Mouse (Mus musculus) midbrain, postnatal 0 days (tissue): Measurements from ENCODE around the gene Dcun1d1. TPM values are rescaled to one million over a fixed set of nuclear protein-coding genes. Genes with fewer than 3 reads are reported as not detected.

Experiments
- ATAC-seq: fragments of 200-750 bp; cut with Nextera tagmentation; 2 replicates; pipeline ENCODE4 v1.8.0; 2017; ENCODE audit warnings: moderate number of reproducible peaks, mild to moderate bottlenecking, moderate TSS enrichment, moderate library complexity; ENCODE audit not compliant: low FRiP score
- DNase-seq: peaks from one replicate; pipeline ENCODE4 v3.0.0-alpha.2; 2015; ENCODE audit warnings: low spot score
- H3K27ac ChIP-seq: fragments of 300-500 bp; sonication (generic); 2 replicates; pipeline ENCODE4 v1.5.1; 2014; ENCODE audit warnings: low read depth, mild to moderate bottlenecking, low read length, mixed read lengths
- H3K27me3 ChIP-seq: fragments of 300-500 bp; sonication (generic); 2 replicates; pipeline ENCODE4 v1.6.1; 2014; ENCODE audit warnings: low read length, control low read depth, mixed read lengths; ENCODE audit not compliant: insufficient read depth
- H3K36me3 ChIP-seq: fragments of 300-500 bp; sonication (generic); 2 replicates; pipeline ENCODE4 v1.6.1; 2014; ENCODE audit warnings: low read length, control low read depth, mixed read lengths; ENCODE audit not compliant: insufficient read depth
- H3K4me1 ChIP-seq: fragments of 300-500 bp; sonication (generic); 2 replicates; pipeline ENCODE4 v1.6.1; 2014; ENCODE audit warnings: mild to moderate bottlenecking, control low read depth, antibody characterized with exemption, low read length, mixed read lengths; ENCODE audit not compliant: insufficient read depth
- H3K4me2 ChIP-seq: fragments of 300-500 bp; sonication (generic); 2 replicates; pipeline ENCODE4 v1.6.1; 2014; ENCODE audit warnings: low read depth, mild to moderate bottlenecking, low read length, mixed read lengths; ENCODE audit not compliant: poor library complexity, severe bottlenecking
- H3K4me3 ChIP-seq: fragments of 300-500 bp; sonication (generic); 2 replicates; pipeline ENCODE4 v1.5.1; 2014; ENCODE audit warnings: low read depth, mild to moderate bottlenecking, low read length, moderate library complexity
- H3K9ac ChIP-seq: fragments of 300-500 bp; sonication (generic); replicated peaks from 2 replicates; pipeline ENCODE4 v1.6.1; 2014; ENCODE audit warnings: mild to moderate bottlenecking, low read length, moderate library complexity, mixed read lengths; ENCODE audit not compliant: poor library complexity, severe bottlenecking
- H3K9me3 ChIP-seq: fragments of 300-500 bp; sonication (generic); 2 replicates; pipeline ENCODE4 v1.6.1; 2016; ENCODE audit warnings: low read length, control low read depth
- CTCF ChIP-seq: IDR thresholded peaks from 2 replicates; pipeline ENCODE4 v1.5.1; 2016; ENCODE audit warnings: antibody characterized with exemption, mild to moderate bottlenecking
- WGBS: fragments of 180-500 bp; shearing (Covaris S2); extraction: QIAGEN DNeasy Blood & Tissue Kit; methylation state at CpG from one replicate; pipeline ENCODE4 v1.1.7; 2014; 5-methylcytosine and 5-hydroxymethylcytosine counted together
- polyA plus RNA-seq: library from polyadenylated mRNA; unstranded; fragments of >200 nt; fragmentation: Nextera tagmentation; extraction: Ambion mirVana; gene quantifications from 2 replicates; pipeline ENCODE4 v1.2.1, GENCODE M21; 2015
- total RNA-seq: library from RNA; depleted of rRNA; stranded (reverse); fragments of >200 nt; gene quantifications from 2 replicates; pipeline ENCODE4 v1.2.3, GENCODE M21; 2014

Dcun1d1 gene
- total and polyA plus RNA-seq, 2 experiments from 2014 or later, result 62.0 to 108 TPM

GRCm38 (mm10) chr3:35929406-35929805, 7.8 kb downstream of the Dcun1d1 start:
- H3K9me3 ChIP-seq, result no peaks in the 10 kb centered on the region

GRCm38 (mm10) chr3:35925852-35926251, 11.4 kb downstream of the Dcun1d1 start:
- 90% methylated on average over 2 of the region's 2 CpGs for WGBS
- H3K27me3 ChIP-seq, result no peaks in the 10 kb centered on the region

More at GRCm38 (mm10) chr3:35929406-35929805, 7.8 kb downstream of the Dcun1d1 start:
- TF ChIP-seq CTCF, result no peak
- Histone ChIP-seq H3K27ac (no peak overlapping the region), H3K27me3 (no peaks in the 10 kb centered on the region), H3K9ac (no peak overlapping the region), H3K36me3 (no peaks in the 10 kb centered on the region), H3K4me1 (peaks cover 7% of the 10 kb centered on the region), H3K4me3 (no peak overlapping the region), H3K4me2 (no peak overlapping the region)
- no peak for DNase-seq
- WGBS, result 64% methylated on average over 3 of the region's 3 CpGs
- no peak for ATAC-seq

GRCm38 (mm10) chr3:35924007-35924406, 13.2 kb downstream of the Dcun1d1 start:
- 68% methylated on average over 3 of the region's 3 CpGs for WGBS
- H3K27me3 ChIP-seq, result no peaks in the 10 kb centered on the region
- H3K4me3 ChIP-seq, result no peak overlapping the region
- DNase-seq (no peak), ATAC-seq (no peak)
- no peaks in the 10 kb centered on the region for H3K4me1 ChIP-seq
- H3K27ac ChIP-seq, result no peak overlapping the region
- TF ChIP-seq CTCF, result no peak
- H3K36me3 ChIP-seq, result no peaks in the 10 kb centered on the region
- no peaks in the 10 kb centered on the region for H3K9me3 ChIP-seq
- no peak overlapping the region for H3K4me2 ChIP-seq
- no peak overlapping the region for H3K9ac ChIP-seq

More at GRCm38 (mm10) chr3:35925852-35926251, 11.4 kb downstream of the Dcun1d1 start:
- Histone ChIP-seq H3K4me3 (no peak overlapping the region), H3K9ac (no peak overlapping the region), H3K36me3 (no peaks in the 10 kb centered on the region), H3K4me2 (no peak overlapping the region), H3K9me3 (no peaks in the 10 kb centered on the region), H3K4me1 (no peaks in the 10 kb centered on the region; the same call in 1 of the 2 replicates), H3K27ac (no peak overlapping the region)
- no peak for ATAC-seq
- no peak for DNase-seq
- no peak for TF ChIP-seq CTCF

- ATAC-seq, result no peak
- Histone ChIP-seq H3K9ac (no peak overlapping the region), H3K36me3 (no peaks in the 10 kb centered on the region; the same call in 1 of the 2 replicates), H3K27me3 (no peaks in the 10 kb centered on the region), H3K4me3 (no peak overlapping the region), H3K9me3 (no peaks in the 10 kb centered on the region), H3K4me1 (no peaks in the 10 kb centered on the region), H3K4me2 (no peak overlapping the region), H3K27ac (no peak overlapping the region)
- 74% methylated on average over 7 of the region's 7 CpGs for WGBS
- no peak for TF ChIP-seq CTCF
- no peak for DNase-seq
Observed at GRCm38 (mm10) chr3:35923495-35923894, 13.8 kb downstream of the Dcun1d1 start.

GRCm38 (mm10) chr3:35922522-35922921, 14.7 kb downstream of the Dcun1d1 start:
- 81% methylated on average over 4 of the region's 4 CpGs for WGBS
- Histone ChIP-seq H3K4me1 (no peaks in the 10 kb centered on the region), H3K4me3 (no peak overlapping the region), H3K4me2 (no peak overlapping the region), H3K27me3 (no peaks in the 10 kb centered on the region), H3K36me3 (peaks cover 5% of the 10 kb centered on the region; the same call in 1 of the 2 replicates), H3K9ac (no peak overlapping the region), H3K27ac (no peak overlapping the region), H3K9me3 (no peaks in the 10 kb centered on the region)
- TF ChIP-seq CTCF, result no peak
- ATAC-seq (no peak), DNase-seq (no peak)

- DNase-seq (no peak), ATAC-seq (no peak)
- H3K27ac ChIP-seq, result no peak overlapping the region
- no peak overlapping the region for H3K9ac ChIP-seq
- H3K36me3 ChIP-seq, result peaks cover 5% of the 10 kb centered on the region; the same call in 1 of the 2 replicates
- no peak overlapping the region for H3K4me2 ChIP-seq
- no peak overlapping the region for H3K4me3 ChIP-seq
- H3K4me1 ChIP-seq, result no peaks in the 10 kb centered on the region
- 91% methylated on average over 3 of the region's 3 CpGs for WGBS
- no peak for TF ChIP-seq CTCF
- H3K27me3 ChIP-seq, result no peaks in the 10 kb centered on the region
- no peaks in the 10 kb centered on the region for H3K9me3 ChIP-seq
Observed at GRCm38 (mm10) chr3:35918229-35918628, 19.0 kb downstream of the Dcun1d1 start.
